Comparison of ENCODE assay signal across 31 mouse cellular contexts in the genomic region with DNA sequence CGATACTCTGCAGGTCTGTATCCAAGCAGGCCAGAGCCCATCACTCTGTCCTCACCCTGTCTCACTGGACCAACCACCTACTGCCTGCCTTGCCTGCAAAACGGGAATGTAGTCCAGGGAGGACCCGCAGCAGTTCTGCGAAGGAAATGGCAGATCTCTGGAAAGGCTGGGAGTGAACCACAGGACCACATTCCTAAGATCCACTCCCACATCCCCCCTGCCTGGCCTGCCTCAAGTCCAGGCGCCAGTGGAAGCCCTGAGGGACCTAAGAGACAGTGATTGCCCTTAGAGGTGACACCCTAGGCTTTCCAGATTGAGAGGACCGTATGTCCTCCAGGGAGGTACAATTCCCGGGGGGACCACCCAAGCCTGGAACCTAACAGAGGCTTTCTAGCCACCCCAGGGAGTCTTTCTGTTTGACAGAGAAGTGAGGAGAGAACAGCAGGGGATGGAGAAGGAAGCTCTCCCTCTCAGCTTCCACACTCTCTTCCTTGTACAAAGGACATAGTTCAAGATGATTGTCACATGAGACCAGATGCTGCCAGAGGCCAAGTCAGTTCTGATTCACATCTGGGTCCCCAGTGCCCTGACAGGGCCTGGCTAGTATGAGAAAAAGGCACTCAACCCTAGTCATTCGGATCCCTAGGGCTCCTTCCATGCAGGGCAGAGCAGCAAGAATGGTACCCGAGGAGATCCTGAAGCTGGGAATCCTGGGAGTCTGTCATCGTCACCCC. TPM values are rescaled to one million over a fixed set of nuclear protein-coding genes. Genes with fewer than 3 reads are reported as not detected.
DNase-seq lines count a peak whose midpoint lies in the region; ATAC-seq and TF ChIP-seq lines count a peak whose summit lies in the region.
"Had no signal": no experiment of that assay in that cellular context is flagged by ENCODE, and none has a peak within 500 bp of the region (broad histone marks: within the 10 kb centered on the region; RNA-seq: fewer than 3 reads in every experiment).

No protein-coding gene starts in this region.

- H3K27ac ChIP-seq in kidney, embryonic 14.5 days (ENCODE audit: low read depth, low read length), result peak overlapping the region; percentile 11; the same call in 1 of the 2 replicates
- H3K27ac ChIP-seq in liver, postnatal 0 days (ENCODE audit: low read depth), result peak overlapping the region; percentile 85; the same call in 1 of the 2 replicates
- no peak overlapping the region for H3K27ac ChIP-seq in liver, embryonic 11.5 days (ENCODE audit: low read depth, low read length)
- H3K27ac ChIP-seq in intestine, postnatal 0 days (ENCODE audit: low read depth, low read length), result peak overlapping the region; percentile 55
- no peak overlapping the region for H3K27ac ChIP-seq in hindbrain, embryonic 11.5 days (ENCODE audit: low read depth, low read length)
- H3K27ac ChIP-seq: gastrocnemius, adult 2 months; heart, adult 2 months; hindbrain, embryonic 13.5 days; layer of hippocampus, adult 2 months; left cerebral cortex, adult 2 months; limb, embryonic 13.5 days; liver, embryonic 14.5 days; neural tube, embryonic 12.5 days had no signal

- WGBS in kidney, embryonic 14.5 days, result 53% methylated on average over 10 of the region's 10 CpGs
- 70% methylated on average over 10 of the region's 10 CpGs for WGBS in liver, postnatal 0 days (ENCODE audit: insufficient replicate concordance)
- 58% methylated on average over 10 of the region's 10 CpGs for WGBS in liver, embryonic 11.5 days
- 66% methylated on average over 10 of the region's 10 CpGs for WGBS in intestine, postnatal 0 days
- 69% methylated on average over 10 of the region's 10 CpGs for WGBS in hindbrain, embryonic 11.5 days

- no peaks in the 10 kb centered on the region for H3K9me3 ChIP-seq in kidney, embryonic 14.5 days (ENCODE audit: control insufficient read depth, low read length)
- no peaks in the 10 kb centered on the region for H3K9me3 ChIP-seq in liver, postnatal 0 days (ENCODE audit: low read length)
- no peaks in the 10 kb centered on the region for H3K9me3 ChIP-seq in liver, embryonic 11.5 days (ENCODE audit: control insufficient read depth, low read length)
- H3K9me3 ChIP-seq in intestine, postnatal 0 days (ENCODE audit: control insufficient read depth), result no peaks in the 10 kb centered on the region
- no peaks in the 10 kb centered on the region for H3K9me3 ChIP-seq in hindbrain, embryonic 11.5 days (ENCODE audit: control insufficient read depth, low read length)
- H3K9me3 ChIP-seq: hindbrain, embryonic 13.5 days; limb, embryonic 13.5 days; neural tube, embryonic 12.5 days had no signal

- no peaks in the 10 kb centered on the region for H3K36me3 ChIP-seq in kidney, embryonic 14.5 days (ENCODE audit: control insufficient read depth, insufficient read depth, low read length)
- peaks cover 7% of the 10 kb centered on the region; the same call in 1 of the 2 replicates for H3K36me3 ChIP-seq in liver, postnatal 0 days (replicated peaks; ENCODE audit: insufficient read depth, low read length)
- H3K36me3 ChIP-seq in liver, embryonic 11.5 days (ENCODE audit: control insufficient read depth, insufficient read depth, low read length), result no peaks in the 10 kb centered on the region
- peaks cover 30% of the 10 kb centered on the region; the same call in 1 of the 2 replicates for H3K36me3 ChIP-seq in intestine, postnatal 0 days (ENCODE audit: control insufficient read depth, insufficient read depth)
- no peaks in the 10 kb centered on the region for H3K36me3 ChIP-seq in hindbrain, embryonic 11.5 days (ENCODE audit: control insufficient read depth, insufficient read depth, low read length)
- H3K36me3 ChIP-seq: hindbrain, embryonic 13.5 days; limb, embryonic 13.5 days; neural tube, embryonic 12.5 days had no signal

- no peak for TF ChIP-seq CTCF in liver, postnatal 0 days (IDR thresholded peaks at IDR 0.05; ENCODE audit: low read depth)
- no peak for TF ChIP-seq CTCF in intestine, postnatal 0 days (IDR thresholded peaks at IDR 0.05; ENCODE audit: low read depth)

- peaks cover 10% of the 10 kb centered on the region; the same call in 1 of the 2 replicates for H3K4me1 ChIP-seq in kidney, embryonic 14.5 days (ENCODE audit: control insufficient read depth, insufficient read depth, low read length)
- H3K4me1 ChIP-seq in liver, postnatal 0 days (ENCODE audit: insufficient read depth), result peaks cover 41% of the 10 kb centered on the region
- peaks cover 2% of the 10 kb centered on the region for H3K4me1 ChIP-seq in liver, embryonic 11.5 days (replicated peaks; ENCODE audit: control insufficient read depth, insufficient read depth, low read length)
- H3K4me1 ChIP-seq in intestine, postnatal 0 days (replicated peaks; ENCODE audit: control insufficient read depth, insufficient read depth, low read length), result peaks cover 22% of the 10 kb centered on the region
- H3K4me1 ChIP-seq in hindbrain, embryonic 11.5 days (replicated peaks; ENCODE audit: control insufficient read depth, insufficient read depth, low read length), result no peaks in the 10 kb centered on the region
- H3K4me1 ChIP-seq: neural tube, embryonic 12.5 days had no signal

- intact Hi-C loops in heart, postnatal 36 days (cut with DNase I), result no loop called here

- H3K4me2 ChIP-seq in kidney, embryonic 14.5 days (replicated peaks; ENCODE audit: low read depth, low read length), result no peak overlapping the region
- no peak overlapping the region for H3K4me2 ChIP-seq in liver, postnatal 0 days (ENCODE audit: low read depth, low read length)
- no peak overlapping the region for H3K4me2 ChIP-seq in liver, embryonic 11.5 days
- H3K4me2 ChIP-seq in intestine, postnatal 0 days (replicated peaks; ENCODE audit: low read depth), result no peak overlapping the region; the same call in 1 of the 2 replicates
- H3K4me2 ChIP-seq in hindbrain, embryonic 11.5 days (replicated peaks; ENCODE audit: low read depth, low read length), result no peak overlapping the region
- H3K4me2 ChIP-seq: hindbrain, embryonic 13.5 days; limb, embryonic 13.5 days; lung, embryonic 14.5 days; midbrain, embryonic 11.5 days; neural tube, embryonic 12.5 days had no signal

- no peak overlapping the region for H3K4me3 ChIP-seq in kidney, embryonic 14.5 days (ENCODE audit: low read length)
- H3K4me3 ChIP-seq in liver, postnatal 0 days (ENCODE audit: low read depth, low read length), result no peak overlapping the region
- H3K4me3 ChIP-seq in liver, embryonic 11.5 days (ENCODE audit: low read depth, low read length), result no peak overlapping the region
- no peak overlapping the region for H3K4me3 ChIP-seq in intestine, postnatal 0 days (ENCODE audit: low read depth, low read length)
- no peak overlapping the region for H3K4me3 ChIP-seq in hindbrain, embryonic 11.5 days (ENCODE audit: low read depth, low read length)
- H3K4me3 ChIP-seq: gastrocnemius, adult 2 months; heart, adult 2 months; hindbrain, embryonic 13.5 days; layer of hippocampus, adult 2 months; left cerebral cortex, adult 2 months; limb, embryonic 13.5 days; myocyte; neural tube, embryonic 12.5 days had no signal

- ATAC-seq in kidney, embryonic 14.5 days (ENCODE audit: low FRiP score, low TSS enrichment), result no peak
- ATAC-seq in liver, postnatal 0 days, result no peak
- no peak for ATAC-seq in liver, embryonic 11.5 days (replicated peaks; ENCODE audit: low FRiP score)
- no peak for ATAC-seq in intestine, postnatal 0 days
- ATAC-seq in hindbrain, embryonic 11.5 days (ENCODE audit: low FRiP score), result no peak
- ATAC-seq: activated CD4-positive, CD25-positive, alpha-beta regulatory T cell, adult 4 months; forebrain, embryonic 14.5 days had no signal

- TF ChIP-seq EP300 in liver, postnatal 0 days (IDR thresholded peaks at IDR 0.05; ENCODE audit: low read depth), result no peak

- no peak overlapping the region for H3K9ac ChIP-seq in kidney, embryonic 14.5 days (ENCODE audit: low read depth, low read length)
- no peak overlapping the region for H3K9ac ChIP-seq in liver, postnatal 0 days (replicated peaks)
- no peak overlapping the region for H3K9ac ChIP-seq in liver, embryonic 11.5 days (ENCODE audit: low read depth, low read length)
- H3K9ac ChIP-seq in intestine, postnatal 0 days (ENCODE audit: low read depth, low read length), result no peak overlapping the region
- no peak overlapping the region for H3K9ac ChIP-seq in hindbrain, embryonic 11.5 days (ENCODE audit: low read depth, low read length)
- H3K9ac ChIP-seq: hindbrain, embryonic 13.5 days; limb, embryonic 13.5 days; liver, embryonic 14.5 days; lung, embryonic 14.5 days; neural tube, embryonic 12.5 days had no signal

- DNase-seq in heart, adult 11 months, result peak; percentile 91
- no peak for DNase-seq in heart, postnatal 36 days
- DNase-seq in kidney, postnatal 14 days, result no peak
- no peak for DNase-seq in liver, postnatal 0 days
- no peak for DNase-seq in liver, embryonic 11.5 days (ENCODE audit: low spot score)
- DNase-seq in hindbrain, embryonic 11.5 days (ENCODE audit: low spot score), result no peak
- DNase-seq: adrenal gland, adult 8-10 months; cerebellum, adult 2 months; cerebellum, postnatal 25 days; gastrocnemius, adult 2 months; gastrocnemius, postnatal 36 days; heart, postnatal 14 days; kidney, postnatal 10 days; lung, embryonic 14.5 days; lung, postnatal 14 days; right cerebral cortex, adult 18-20 months; thymus, adult 2 months; thymus, postnatal 36 days had no signal

- no peaks in the 10 kb centered on the region for H3K27me3 ChIP-seq in kidney, embryonic 14.5 days (ENCODE audit: control insufficient read depth, insufficient read depth, low read length)
- no peaks in the 10 kb centered on the region for H3K27me3 ChIP-seq in liver, postnatal 0 days (ENCODE audit: insufficient read depth, low read length)
- no peaks in the 10 kb centered on the region for H3K27me3 ChIP-seq in liver, embryonic 11.5 days (replicated peaks; ENCODE audit: control insufficient read depth, insufficient read depth, low read length)
- H3K27me3 ChIP-seq in intestine, postnatal 0 days (replicated peaks; ENCODE audit: control insufficient read depth, insufficient read depth, low read length), result no peaks in the 10 kb centered on the region
- no peaks in the 10 kb centered on the region for H3K27me3 ChIP-seq in hindbrain, embryonic 11.5 days (ENCODE audit: control insufficient read depth, insufficient read depth, low read length)
- H3K27me3 ChIP-seq: hindbrain, embryonic 13.5 days; limb, embryonic 13.5 days; neural tube, embryonic 12.5 days had no signal

RNA-seq across cellular contexts. Expression of a gene that starts 10.6 kb away (rescaled TPM):
- total RNA-seq in heart, postnatal 36 days (2021), result 100 to 1,000 TPM; 395 to 404 TPM
- 12.7 and 21.9 TPM in 2 replicates for polyA plus RNA-seq in kidney, embryonic 14.5 days (2014; fragmentation: Nextera tagmentation; extraction: Ambion mirVana)
- polyA plus RNA-seq in liver, postnatal 0 days (2015; fragmentation: Nextera tagmentation; extraction: Ambion mirVana), result 226 and 249 TPM in 2 replicates
- polyA plus RNA-seq in liver, embryonic 11.5 days (2014; fragmentation: Nextera tagmentation; extraction: Ambion mirVana), result 59.9 and 60.1 TPM in 2 replicates
- 1,614 and 1,691 TPM in 2 replicates for polyA plus RNA-seq in intestine, postnatal 0 days (2015; fragmentation: Nextera tagmentation; extraction: Ambion mirVana)
- polyA plus RNA-seq in hindbrain, embryonic 11.5 days (2014; fragmentation: Nextera tagmentation; extraction: Ambion mirVana), result 9.4 and 11.2 TPM in 2 replicates

RNA-seq across cellular contexts. Expression of a gene that starts 31.0 kb away (rescaled TPM):
- total RNA-seq in heart, postnatal 36 days (2021), result 10 to 100 TPM; 21.6 to 28.6 TPM
- 15.1 and 22.7 TPM in 2 replicates for polyA plus RNA-seq in kidney, embryonic 14.5 days (2014; fragmentation: Nextera tagmentation; extraction: Ambion mirVana)
- 9.4 and 11.9 TPM in 2 replicates for polyA plus RNA-seq in liver, postnatal 0 days (2015; fragmentation: Nextera tagmentation; extraction: Ambion mirVana)
- polyA plus RNA-seq in liver, embryonic 11.5 days (2014; fragmentation: Nextera tagmentation; extraction: Ambion mirVana), result 14.5 and 16.2 TPM in 2 replicates
- 12.0 and 17.4 TPM in 2 replicates for polyA plus RNA-seq in intestine, postnatal 0 days (2015; fragmentation: Nextera tagmentation; extraction: Ambion mirVana)
- 11.7 and 13.1 TPM in 2 replicates for polyA plus RNA-seq in hindbrain, embryonic 11.5 days (2014; fragmentation: Nextera tagmentation; extraction: Ambion mirVana)

Comparison
In these comparisons a context has a peak if more than half of its experiments do, and no peak if none do; other contexts are left out.
1. H3K27ac ChIP-seq: peak in kidney, embryonic 14.5 days (single experiment), liver, postnatal 0 days (single experiment) and intestine, postnatal 0 days (single experiment); none in liver, embryonic 11.5 days (single experiment) and hindbrain, embryonic 11.5 days (single experiment).